Mouse (Mus musculus) hindbrain, postnatal 0 days (tissue): Measurements from ENCODE around the gene Dstn. TPM values are rescaled to one million over a fixed set of nuclear protein-coding genes. Genes with fewer than 3 reads are reported as not detected.

ENCODE experiments used
- ATAC-seq: fragments of 200-750 bp; cut with Nextera tagmentation; 2 replicates; pipeline ENCODE4 v1.8.0; 2017; ENCODE audit warnings: mild to moderate bottlenecking, moderate TSS enrichment, moderate library complexity
- DNase-seq: peaks from one replicate; pipeline ENCODE4 v3.0.0-alpha.2; 2015; ENCODE audit warnings: low spot score
- H3K27ac ChIP-seq: fragments of 300-500 bp; sonication (generic); 2 replicates; pipeline ENCODE4 v1.5.1; 2014; ENCODE audit warnings: mild to moderate bottlenecking
- H3K27me3 ChIP-seq: fragments of 300-500 bp; sonication (generic); 2 replicates; pipeline ENCODE4 v1.6.1; 2014; ENCODE audit warnings: low read length, mixed read lengths; ENCODE audit not compliant: insufficient read depth
- H3K36me3 ChIP-seq: fragments of 300-500 bp; sonication (generic); 2 replicates; pipeline ENCODE4 v1.6.1; 2014; ENCODE audit warnings: low read length, mixed read lengths; ENCODE audit not compliant: insufficient read depth
- H3K4me1 ChIP-seq: fragments of 300-500 bp; sonication (generic); 2 replicates; pipeline ENCODE4 v1.6.1; 2014; ENCODE audit warnings: antibody characterized with exemption, low read length, mixed read lengths; ENCODE audit not compliant: insufficient read depth
- H3K4me2 ChIP-seq: fragments of 300-500 bp; sonication (generic); 2 replicates; pipeline ENCODE4 v1.6.1; 2014; ENCODE audit warnings: low read depth, mild to moderate bottlenecking, low read length, moderate library complexity, mixed read lengths
- H3K4me3 ChIP-seq: fragments of 300-500 bp; sonication (generic); 2 replicates; pipeline ENCODE4 v1.5.1; 2014; ENCODE audit warnings: low read length
- H3K9ac ChIP-seq: fragments of 300-500 bp; sonication (generic); replicated peaks from 2 replicates; pipeline ENCODE4 v1.6.1; 2014; ENCODE audit warnings: mild to moderate bottlenecking, low read length, moderate library complexity, mixed read lengths
- H3K9me3 ChIP-seq: fragments of 300-500 bp; sonication (generic); 2 replicates; pipeline ENCODE4 v1.6.1; 2016; ENCODE audit warnings: low read length, mixed read lengths
- CTCF ChIP-seq: IDR thresholded peaks from 2 replicates; pipeline ENCODE4 v1.5.1; 2016; ENCODE audit warnings: antibody characterized with exemption, control low read depth, low read depth
- WGBS: fragments of 180-500 bp; shearing (Covaris S2); extraction: QIAGEN DNeasy Blood & Tissue Kit; methylation state at CpG from one replicate; pipeline ENCODE4 v1.1.7; 2014; 5-methylcytosine and 5-hydroxymethylcytosine counted together
- polyA plus RNA-seq: library from polyadenylated mRNA; unstranded; fragments of >200 nt; fragmentation: Nextera tagmentation; extraction: Ambion mirVana; gene quantifications from 2 replicates; pipeline ENCODE4 v1.2.1, GENCODE M21; 2015
- total RNA-seq: library from RNA; depleted of rRNA; stranded (reverse); fragments of >200 nt; gene quantifications from 2 replicates; pipeline ENCODE4 v1.2.3, GENCODE M21; 2014

The Dstn gene
- total and polyA plus RNA-seq, 2 experiments from 2014 or later = 197 to 409 TPM

DNA sequence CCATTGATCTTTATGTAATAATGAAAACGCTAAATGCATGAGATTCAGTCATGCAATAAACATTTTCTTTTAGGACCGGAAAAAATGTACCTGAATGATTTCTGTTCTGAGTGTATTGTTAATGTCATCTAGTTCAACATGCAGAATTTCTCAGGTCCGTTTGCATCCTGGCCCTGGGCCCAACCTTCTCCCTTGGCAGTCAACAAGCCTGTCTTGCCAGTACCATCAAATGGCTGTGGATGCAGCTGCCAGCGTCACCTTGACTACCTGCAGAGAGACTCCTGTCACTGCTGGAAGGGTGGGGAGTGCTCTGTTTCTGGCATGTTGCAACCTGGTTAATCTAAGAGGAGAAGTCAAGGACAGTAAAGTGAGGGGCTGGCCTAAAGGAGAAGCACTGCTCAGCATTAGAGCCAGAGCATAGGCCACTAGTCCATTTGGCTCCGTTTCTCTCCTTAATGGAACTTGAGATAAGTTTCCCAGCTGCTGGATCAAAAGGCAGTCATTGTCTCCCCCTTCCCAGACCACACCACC is 14.2 kb upstream of the Dstn start:
- Histone ChIP-seq H3K27ac (no peak overlapping the region), H3K4me1 (no peaks in the 10 kb centered on the region), H3K27me3 (no peaks in the 10 kb centered on the region), H3K36me3 (no peaks in the 10 kb centered on the region), H3K9ac (no peak overlapping the region), H3K4me2 (no peak overlapping the region), H3K9me3 (no peaks in the 10 kb centered on the region), H3K4me3 (no peak overlapping the region)
- peak; percentile 19 for DNase-seq
- ATAC-seq = no peak
- no peak for TF ChIP-seq CTCF
- WGBS = 63% methylated on average over 5 of the region's 5 CpGs

- H3K4me3 ChIP-seq = no peak overlapping the region
- no peaks in the 10 kb centered on the region for H3K36me3 ChIP-seq
- no peak overlapping the region for H3K9ac ChIP-seq
- no peak for DNase-seq
- no peak overlapping the region for H3K27ac ChIP-seq
- H3K27me3 ChIP-seq = no peaks in the 10 kb centered on the region
- H3K9me3 ChIP-seq = no peaks in the 10 kb centered on the region
- no peak for TF ChIP-seq CTCF
- no peaks in the 10 kb centered on the region for H3K4me1 ChIP-seq
- H3K4me2 ChIP-seq = no peak overlapping the region
- ATAC-seq = no peak
- 82% methylated on average over 9 of the region's 9 CpGs for WGBS
Measured at GRCm38 (mm10) chr2:143903376-143904045, 11.6 kb upstream of the Dstn start.

DNA sequence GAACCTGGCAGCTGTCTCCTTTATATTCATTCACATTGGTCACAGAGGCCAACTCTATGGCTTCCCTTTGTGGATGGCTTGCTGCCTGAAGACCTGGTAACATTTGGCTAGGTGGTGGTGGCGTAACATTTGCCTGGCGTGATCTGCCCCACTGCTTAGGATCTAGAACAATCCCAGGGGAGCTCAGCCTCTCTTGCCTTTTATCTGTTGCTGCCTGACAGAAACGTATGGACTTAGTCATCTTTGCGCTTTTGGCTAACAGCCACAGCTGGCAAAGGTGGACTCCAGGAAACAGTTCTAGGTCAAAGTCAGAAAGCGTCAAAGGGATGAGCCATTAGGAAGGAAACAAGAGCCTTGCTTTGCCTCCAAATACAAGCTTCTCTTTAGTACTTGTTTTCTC is 10.2 kb upstream of the Dstn start:
- H3K36me3 ChIP-seq = no peaks in the 10 kb centered on the region
- no peak overlapping the region for H3K9ac ChIP-seq
- H3K4me1 ChIP-seq = no peaks in the 10 kb centered on the region
- DNase-seq = no peak
- no peak for ATAC-seq
- WGBS = 74% methylated on average over 5 of the region's 5 CpGs
- H3K4me2 ChIP-seq = no peak overlapping the region
- no peak overlapping the region for H3K27ac ChIP-seq
- no peak overlapping the region for H3K4me3 ChIP-seq
- H3K27me3 ChIP-seq = no peaks in the 10 kb centered on the region
- TF ChIP-seq CTCF = no peak
- H3K9me3 ChIP-seq = no peaks in the 10 kb centered on the region

DNA sequence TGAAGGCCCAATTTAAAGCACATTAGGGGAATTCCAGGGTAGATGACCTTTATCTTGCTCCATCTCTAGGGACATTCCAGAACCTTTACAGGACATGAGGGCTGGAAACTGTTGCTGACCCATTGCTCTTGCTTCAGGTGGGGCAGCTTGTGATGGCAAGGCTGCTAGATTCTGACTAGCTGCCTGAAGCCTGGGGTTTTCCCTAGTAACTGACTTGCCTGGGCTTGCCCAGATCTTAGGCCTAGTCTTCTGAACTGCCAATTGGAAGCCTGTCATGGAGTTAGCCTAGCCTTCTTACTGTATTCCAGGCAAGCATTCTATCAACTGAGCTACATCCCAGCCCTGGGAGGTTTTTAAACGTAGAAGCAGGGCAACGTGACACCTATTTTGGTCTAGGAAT is 5.9 kb upstream of the Dstn start:
- no peak for TF ChIP-seq CTCF
- no peak overlapping the region for H3K4me2 ChIP-seq
- H3K4me1 ChIP-seq = no peaks in the 10 kb centered on the region
- DNase-seq (no peak), ATAC-seq (no peak)
- no peak overlapping the region for H3K9ac ChIP-seq
- H3K27ac ChIP-seq = no peak overlapping the region
- no peaks in the 10 kb centered on the region for H3K36me3 ChIP-seq
- H3K4me3 ChIP-seq = no peak overlapping the region
- H3K9me3 ChIP-seq = no peaks in the 10 kb centered on the region
- H3K27me3 ChIP-seq = no peaks in the 10 kb centered on the region
- WGBS = 89% methylated on average over 2 of the region's 2 CpGs

GRCm38 (mm10) chr2:143912199-143912598 is 2.9 kb upstream of the Dstn start:
- 88% methylated on average over 2 of the region's 2 CpGs for WGBS
- Histone ChIP-seq H3K4me3 (no peak overlapping the region), H3K36me3 (no peaks in the 10 kb centered on the region), H3K27me3 (no peaks in the 10 kb centered on the region), H3K9me3 (no peaks in the 10 kb centered on the region), H3K27ac (no peak overlapping the region), H3K4me1 (peaks cover 5% of the 10 kb centered on the region), H3K9ac (no peak overlapping the region), H3K4me2 (no peak overlapping the region)
- DNase-seq (no peak), ATAC-seq (no peak)
- no peak for TF ChIP-seq CTCF

- Histone ChIP-seq H3K27ac (peak overlapping the region; percentile 97), H3K4me1 (peaks cover 8% of the 10 kb centered on the region), H3K27me3 (no peaks in the 10 kb centered on the region), H3K4me3 (peak overlapping the region; percentile 87), H3K9me3 (no peaks in the 10 kb centered on the region), H3K36me3 (no peaks in the 10 kb centered on the region), H3K4me2 (peak overlapping the region; percentile 71), H3K9ac (peak overlapping the region; percentile 92)
- DNase-seq = no peak
- WGBS = 7% methylated on average over 10 of the region's 10 CpGs
- ATAC-seq = no peak
- no peak for TF ChIP-seq CTCF
Measured at GRCm38 (mm10) chr2:143914221-143914620, 899 bp upstream of the Dstn start.

DNA sequence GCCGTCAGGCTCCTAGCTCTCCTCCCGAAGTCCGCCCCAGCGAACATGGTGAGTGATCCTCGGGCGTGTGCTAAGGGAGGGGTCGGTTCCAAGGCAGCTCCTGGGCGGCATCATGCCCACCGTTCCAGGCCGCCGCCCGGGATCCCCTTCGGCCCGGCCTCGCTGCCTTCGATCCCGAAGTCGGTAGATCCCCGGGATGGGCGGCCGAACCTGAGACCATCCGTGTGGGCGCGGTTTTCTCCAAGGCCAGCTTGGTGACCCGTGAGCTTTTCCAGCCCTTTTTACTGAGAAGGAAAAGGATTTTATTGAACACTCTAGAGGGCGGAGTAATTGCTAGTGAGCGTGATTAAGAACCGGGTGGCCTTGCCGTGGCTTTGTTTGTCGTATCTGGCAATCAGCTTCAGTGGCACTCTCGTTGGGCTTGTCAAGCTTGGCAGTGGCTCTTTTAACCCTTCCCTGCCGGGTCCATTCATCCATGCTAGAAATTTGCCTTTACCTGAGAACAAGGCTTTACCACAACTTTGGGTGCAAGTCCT is 548 bp downstream of the Dstn start:
- Histone ChIP-seq H3K36me3 (no peaks in the 10 kb centered on the region), H3K9ac (peak overlapping the region; percentile 92), H3K4me3 (peak overlapping the region; percentile 87), H3K9me3 (no peaks in the 10 kb centered on the region), H3K27ac (peak overlapping the region; percentile 97), H3K4me2 (peak overlapping the region; percentile 71), H3K4me1 (peaks cover 8% of the 10 kb centered on the region), H3K27me3 (no peaks in the 10 kb centered on the region)
- DNase-seq = peak; percentile 80
- under 1% methylated on average over 32 of the region's 32 CpGs for WGBS
- peak; percentile 31; the same call in 1 of the 2 replicates for ATAC-seq
- TF ChIP-seq CTCF = no peak; the same call in 1 of the 2 replicates
